Mouse (Mus musculus): ENCODE data around the gene Zmym4. TPM values are rescaled to one million over a fixed set of nuclear protein-coding genes. Genes with fewer than 3 reads are reported as not detected.

The Zmym4 gene
- total RNA-seq, 2 experiments from 2014 or later: 48.2 to 48.5 TPM

- DNase-seq (ENCODE audit: low spot score in 2 of 2): no peak
Measured at GRCm38 (mm10) chr4:126943421-126943820, 24.5 kb downstream of the Zmym4 start.

- no peak for DNase-seq (ENCODE audit: low spot score in 2 of 2)
Measured at GRCm38 (mm10) chr4:126942846-126943245, 25.1 kb downstream of the Zmym4 start.

DNA sequence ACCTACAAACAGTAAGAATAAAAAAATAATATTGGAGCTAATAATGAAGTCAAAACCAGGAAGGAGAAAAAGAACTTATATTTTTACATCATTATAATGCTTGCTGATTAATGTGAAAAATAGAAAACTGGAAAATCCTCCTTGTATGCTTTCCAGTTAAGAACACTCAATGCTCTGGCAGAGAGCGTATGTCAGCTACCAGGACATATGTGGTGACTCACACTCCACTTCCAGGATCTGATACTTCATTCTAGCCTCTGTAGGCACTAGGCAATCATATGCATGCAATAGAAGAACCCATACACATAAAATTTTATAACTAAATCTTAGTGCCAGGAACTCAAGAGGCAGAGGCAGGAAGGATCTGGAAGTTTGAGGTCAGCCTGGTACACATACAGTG, 40.2 kb downstream of the Zmym4 start:
- peak in 1 of 2 experiments; percentile 38 for DNase-seq (ENCODE audit: low spot score in 2 of 2)

DNA sequence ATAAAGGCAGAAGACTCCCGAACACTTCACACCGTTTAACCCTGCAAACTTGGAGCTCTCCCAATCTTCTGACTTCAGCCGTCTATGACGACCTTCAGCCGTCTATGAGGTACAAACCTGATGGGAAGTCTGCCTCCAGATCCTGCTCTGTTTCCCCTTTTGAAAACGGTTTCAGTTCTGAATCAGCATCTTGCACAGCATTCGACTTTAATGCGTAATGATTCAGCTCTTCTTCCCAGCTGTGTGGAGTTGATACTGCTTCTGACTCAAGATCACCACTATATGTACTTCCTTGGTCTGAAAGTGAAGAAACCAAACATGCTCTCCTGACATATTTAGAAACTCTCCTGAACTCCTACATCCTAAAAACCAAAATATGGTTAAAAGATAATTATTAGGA, 78.1 kb downstream of the Zmym4 start:
- no peak for DNase-seq (ENCODE audit: low spot score in 2 of 2)

GRCm38 (mm10) chr4:126885953-126886352, 82.0 kb downstream of the Zmym4 start:
- DNase-seq (ENCODE audit: low spot score in 2 of 2): no peak

GRCm38 (mm10) chr4:126883602-126884001, 84.3 kb downstream of the Zmym4 start:
- DNase-seq (ENCODE audit: low spot score in 2 of 2): no peak

DNA sequence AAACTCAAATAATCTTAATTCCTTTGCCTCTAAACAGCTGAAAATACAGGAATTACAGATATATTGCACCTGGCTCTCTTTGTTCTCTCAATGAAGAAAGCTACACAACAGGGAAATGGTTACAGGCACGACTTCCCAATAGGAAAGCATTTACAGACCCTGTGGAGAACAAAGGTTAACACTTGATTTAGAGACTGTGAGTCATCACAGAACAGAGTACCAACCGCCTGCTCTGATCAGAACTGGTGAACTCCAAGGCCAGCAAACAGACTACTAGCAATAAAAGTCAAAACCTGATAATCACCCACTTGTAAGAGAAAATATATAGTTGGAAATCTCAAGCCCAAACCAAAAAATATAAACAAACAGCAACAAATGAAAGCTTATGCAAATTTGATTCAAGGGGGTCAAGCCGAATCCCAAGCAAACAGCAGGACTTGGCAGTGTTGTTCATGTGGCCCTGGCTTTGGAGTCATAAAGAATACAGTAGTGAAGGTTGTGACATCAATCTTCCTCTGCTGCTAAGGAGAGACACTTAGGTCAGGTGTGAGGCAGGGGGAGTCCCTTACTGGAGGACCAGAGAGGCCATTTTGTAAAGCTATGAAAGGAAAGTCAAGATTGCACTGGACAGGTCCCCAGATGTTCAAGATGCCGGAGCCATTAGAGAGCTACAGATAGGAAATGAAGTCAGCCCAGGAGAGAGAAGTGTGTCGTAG, 88.2 kb downstream of the Zmym4 start:
- no peak for DNase-seq (ENCODE audit: low spot score in 2 of 2)

GRCm38 (mm10) chr4:126872717-126873116, 95.2 kb downstream of the Zmym4 start:
- no peak for DNase-seq (ENCODE audit: low spot score in 2 of 2)

DNA sequence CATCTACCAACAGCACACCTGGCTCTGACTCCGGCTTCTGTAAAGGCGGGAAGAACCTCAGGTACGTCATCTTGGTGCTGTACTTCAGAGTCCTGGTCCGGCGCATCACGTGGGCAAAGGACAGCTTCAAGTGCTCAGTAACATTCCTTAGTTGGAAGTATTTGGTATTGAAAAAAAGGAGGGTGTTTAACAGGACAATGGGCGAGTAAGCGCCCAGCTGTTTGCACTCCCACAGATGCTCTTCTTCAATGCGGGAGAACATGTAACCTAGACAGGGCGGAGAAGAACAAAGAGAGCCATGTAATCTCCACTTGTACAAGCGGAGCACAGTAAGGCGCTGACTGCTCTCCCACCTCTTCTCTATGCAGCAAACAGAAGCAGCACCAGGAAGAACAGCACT, 99.2 kb downstream of the Zmym4 start:
- DNase-seq (ENCODE audit: low spot score in 2 of 2): no peak

- DNase-seq (ENCODE audit: low spot score in 2 of 2): no peak
Measured at GRCm38 (mm10) chr4:126861514-126862266, 106.2 kb downstream of the Zmym4 start.

DNA sequence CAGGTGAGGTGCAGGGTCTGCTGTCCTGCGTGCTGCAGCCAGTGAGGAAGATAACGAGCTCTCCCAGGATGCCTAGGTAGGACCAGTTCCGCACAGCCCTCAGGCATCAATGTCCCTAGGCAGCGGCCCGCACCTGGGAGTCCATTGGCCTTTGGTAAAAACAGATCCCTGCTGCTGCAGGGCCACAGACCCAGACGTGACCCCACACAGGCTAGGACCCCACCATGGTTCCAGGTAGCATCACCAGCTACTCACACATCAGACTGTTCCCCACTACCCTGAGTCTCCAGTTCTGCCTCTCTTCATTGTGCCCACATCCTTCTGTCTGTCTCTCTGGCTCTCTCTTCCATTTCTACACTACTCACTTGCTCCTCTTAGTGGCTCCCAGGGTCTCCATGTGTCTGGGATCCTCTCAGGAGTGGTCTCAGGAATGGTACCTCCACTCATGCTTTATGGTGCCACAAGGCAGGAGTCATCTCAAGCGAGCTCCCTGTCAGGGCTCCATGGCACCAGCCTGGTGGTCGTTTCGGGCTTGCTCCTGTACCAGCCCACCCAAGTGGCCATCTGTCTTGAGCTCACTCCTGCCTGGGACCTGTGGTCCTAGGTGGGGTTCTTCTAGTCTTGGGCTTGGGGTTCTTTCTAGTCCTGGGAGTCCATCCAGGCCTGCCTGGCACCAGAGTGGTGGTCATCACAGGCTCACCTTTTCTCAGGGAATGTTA, 107.5 kb downstream of the Zmym4 start:
- no peak for DNase-seq (ENCODE audit: low spot score in 2 of 2)

GRCm38 (mm10) chr4:126852971-126853370, 115.0 kb downstream of the Zmym4 start:
- DNase-seq (ENCODE audit: low spot score in 2 of 2): no peak

DNA sequence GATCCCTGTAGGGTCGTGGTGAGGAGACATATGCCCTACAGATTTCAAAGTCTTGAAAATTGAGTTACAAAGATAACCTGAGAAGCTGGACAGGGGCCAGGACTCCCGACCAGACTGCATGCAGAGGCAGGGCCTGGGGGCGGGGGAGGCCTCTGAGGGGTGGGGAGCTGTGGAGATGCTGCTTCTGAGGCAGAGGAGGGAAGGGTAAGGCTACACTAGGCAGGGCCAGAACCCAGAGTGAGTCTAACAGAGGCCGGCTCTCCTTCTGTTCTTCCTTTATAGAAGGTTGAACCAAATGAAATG, 117.2 kb downstream of the Zmym4 start:
- no peak for DNase-seq (ENCODE audit: low spot score in 2 of 2)

DNA sequence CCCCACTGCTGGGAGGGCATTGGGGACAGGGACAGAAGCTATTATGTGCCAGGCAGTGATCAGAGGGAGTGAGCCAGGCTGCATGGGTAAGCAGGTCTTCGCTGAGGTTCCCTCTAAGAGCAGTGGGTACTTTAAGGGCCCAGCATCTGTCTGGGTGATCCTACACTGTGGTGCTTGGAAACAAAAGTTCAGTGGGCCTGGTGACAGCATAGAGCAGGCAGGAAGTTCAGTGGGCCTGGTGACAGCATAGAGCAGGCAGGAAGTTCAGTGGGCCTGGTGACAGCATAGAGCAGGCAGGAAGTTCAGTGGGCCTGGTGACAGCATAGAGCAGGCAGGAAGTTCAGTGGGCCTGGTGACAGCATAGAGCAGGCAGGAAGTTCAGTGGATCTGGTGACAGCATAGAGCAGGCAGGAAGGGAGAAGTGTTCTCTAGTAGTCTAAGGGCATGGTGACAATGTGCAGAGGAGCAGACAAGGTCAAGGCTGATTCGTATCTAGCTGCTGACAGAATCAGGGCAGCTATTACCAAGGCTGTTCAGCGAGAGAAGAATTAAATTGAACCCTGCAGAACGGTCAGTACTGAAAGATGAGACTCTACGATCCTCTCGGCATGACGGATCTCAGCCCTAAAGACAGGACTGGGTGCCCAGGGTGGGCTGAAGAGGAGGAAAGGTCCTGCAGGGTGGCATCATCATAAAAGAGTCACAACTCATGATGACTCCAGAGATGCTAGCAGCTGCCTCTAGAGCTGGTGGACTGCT, 117.7 kb downstream of the Zmym4 start:
- no peak for DNase-seq (ENCODE audit: low spot score in 2 of 2)

GRCm38 (mm10) chr4:126846971-126847370, 121.0 kb downstream of the Zmym4 start:
- no peak for DNase-seq (ENCODE audit: low spot score in 2 of 2)

DNA sequence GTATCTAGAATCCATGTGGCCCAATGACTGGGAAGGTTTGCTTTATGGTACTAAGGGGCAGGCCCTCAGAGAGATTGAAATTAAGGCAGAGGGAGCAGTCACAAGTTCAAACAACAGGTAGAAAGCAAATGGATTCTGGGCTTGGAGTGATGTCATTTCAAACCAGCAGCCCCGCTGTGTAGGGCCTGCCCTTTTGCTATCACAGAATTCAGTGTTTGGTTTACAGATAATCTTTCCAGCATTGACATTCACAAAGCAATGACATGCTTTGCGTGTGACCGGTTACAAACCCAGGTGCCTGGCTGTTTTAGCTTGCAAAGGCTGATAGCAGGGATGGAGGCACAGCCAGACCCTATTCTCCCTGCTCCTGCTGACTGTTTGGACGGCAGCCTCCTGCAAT, 122.3 kb downstream of the Zmym4 start:
- no peak for DNase-seq (ENCODE audit: low spot score in 2 of 2)

GRCm38 (mm10) chr4:126842911-126843310, 125.0 kb downstream of the Zmym4 start:
- no peak for DNase-seq (ENCODE audit: low spot score in 2 of 2)

GRCm38 (mm10) chr4:126840996-126841560, 126.9 kb downstream of the Zmym4 start:
- no peak for DNase-seq (ENCODE audit: low spot score in 2 of 2)

- DNase-seq (ENCODE audit: low spot score in 2 of 2): peak; percentile 79 to 96
Measured at GRCm38 (mm10) chr4:126839873-126840272, 128.1 kb downstream of the Zmym4 start.

GRCm38 (mm10) chr4:126838799-126839198, 129.1 kb downstream of the Zmym4 start:
- DNase-seq (ENCODE audit: low spot score in 2 of 2): no peak

DNA sequence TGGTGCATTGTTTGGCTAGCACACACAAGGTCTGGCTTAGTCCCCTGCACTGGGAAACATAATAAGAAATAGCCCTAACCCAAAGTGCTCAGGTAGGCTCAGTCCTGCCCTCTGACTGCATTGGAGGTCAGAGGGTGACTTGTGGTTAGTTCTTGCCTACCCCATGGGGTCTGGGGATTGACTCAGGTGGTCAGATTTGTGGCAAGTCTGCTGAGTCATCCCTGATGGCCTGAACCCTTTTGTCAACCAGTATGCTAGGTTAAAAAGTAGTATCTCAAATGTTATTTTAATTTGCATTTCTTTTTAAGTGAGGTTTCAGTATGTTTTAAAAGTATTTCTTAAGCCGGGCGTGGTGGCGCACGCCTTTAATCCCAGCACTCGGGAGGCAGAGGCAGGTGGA, 136.8 kb downstream of the Zmym4 start:
- DNase-seq (ENCODE audit: low spot score in 2 of 2): no peak
